Mouse (Mus musculus) hindbrain, embryonic 16.5 days (tissue): ENCODE data around the gene Tnp2. TPM values are rescaled to one million over a fixed set of nuclear protein-coding genes. Genes with fewer than 3 reads are reported as not detected.

Source experiments
- ATAC-seq: fragments of 200-750 bp; cut with Nextera tagmentation; 2 replicates; pipeline ENCODE4 v1.8.0; 2017; ENCODE audit warnings: moderate TSS enrichment, moderate library complexity
- H3K27ac ChIP-seq: fragments of 300-500 bp; sonication (generic); 2 replicates; pipeline ENCODE4 v1.5.1; 2014; ENCODE audit warnings: low read depth, mild to moderate bottlenecking, control low read depth, low read length, moderate library complexity
- H3K27me3 ChIP-seq: fragments of 300-500 bp; sonication (generic); replicated peaks from 2 replicates; pipeline ENCODE4 v1.6.1; 2014; ENCODE audit warnings: low read length; ENCODE audit not compliant: control insufficient read depth, insufficient read depth
- H3K36me3 ChIP-seq: fragments of 300-500 bp; sonication (generic); 2 replicates; pipeline ENCODE4 v1.6.1; 2014; ENCODE audit warnings: mild to moderate bottlenecking, low read length, moderate library complexity, mixed read lengths; ENCODE audit not compliant: control insufficient read depth, insufficient read depth
- H3K4me1 ChIP-seq: fragments of 300-500 bp; sonication (generic); 2 replicates; pipeline ENCODE4 v1.6.1; 2014; ENCODE audit warnings: low read depth, low read length; ENCODE audit not compliant: control insufficient read depth, insufficient read depth
- H3K4me2 ChIP-seq: fragments of 300-500 bp; sonication (generic); 2 replicates; pipeline ENCODE4 v1.6.1; 2014; ENCODE audit warnings: mild to moderate bottlenecking, low read length, control low read depth, moderate library complexity
- H3K4me3 ChIP-seq: fragments of 300-500 bp; sonication (generic); 2 replicates; pipeline ENCODE4 v1.5.1; 2014; ENCODE audit warnings: mild to moderate bottlenecking, low read length, control low read depth, moderate library complexity
- H3K9ac ChIP-seq: fragments of 300-500 bp; sonication (generic); 2 replicates; pipeline ENCODE4 v1.6.1; 2014; ENCODE audit warnings: low read depth, mild to moderate bottlenecking, control low read depth, low read length, moderate library complexity
- H3K9me3 ChIP-seq: fragments of 300-500 bp; sonication (generic); 2 replicates; pipeline ENCODE4 v1.6.1; 2014; ENCODE audit warnings: mild to moderate bottlenecking, low read length, moderate library complexity; ENCODE audit not compliant: control insufficient read depth
- WGBS: fragments of 180-500 bp; shearing (Covaris S2); extraction: QIAGEN DNeasy Blood & Tissue Kit; methylation state at CpG from one replicate; pipeline ENCODE4 v1.1.7; 2014; 5-methylcytosine and 5-hydroxymethylcytosine counted together
- polyA plus RNA-seq: library from polyadenylated mRNA; unstranded; fragments of >200 nt; fragmentation: Nextera tagmentation; extraction: Ambion mirVana; gene quantifications from 2 replicates; pipeline ENCODE4 v1.2.1, GENCODE M21; 2015

Tnp2 gene
- polyA plus RNA-seq, 1 experiment from 2014 or later = 0.30 TPM

DNA sequence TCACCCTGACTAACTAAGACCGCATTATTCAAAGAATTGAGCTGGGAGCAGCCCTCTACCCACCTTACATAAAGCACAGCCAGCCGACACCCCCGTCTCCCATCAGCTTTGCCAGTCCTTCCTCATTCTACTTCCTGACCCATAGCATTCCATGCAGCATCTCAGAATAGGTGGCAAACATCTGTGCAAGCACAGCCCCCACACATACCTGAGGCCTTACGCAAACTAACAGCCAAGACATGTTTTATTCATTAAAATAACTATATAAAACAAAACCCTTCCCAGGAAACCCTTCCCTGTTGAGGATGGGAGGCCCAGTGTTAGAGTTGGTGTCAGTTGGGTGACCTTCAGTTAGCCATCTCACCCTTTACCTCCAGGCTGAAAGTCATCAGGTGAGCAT, 37.4 kb upstream of the Tnp2 start:
- ATAC-seq = no peak
- WGBS = 89% methylated on average over 4 of the region's 4 CpGs
- Histone ChIP-seq H3K4me3 (no peak overlapping the region), H3K36me3 (no peaks in the 10 kb centered on the region), H3K27ac (no peak overlapping the region), H3K9me3 (no peaks in the 10 kb centered on the region; the same call in 1 of the 2 replicates), H3K27me3 (no peaks in the 10 kb centered on the region), H3K4me2 (no peak overlapping the region), H3K4me1 (no peaks in the 10 kb centered on the region), H3K9ac (no peak overlapping the region)

DNA sequence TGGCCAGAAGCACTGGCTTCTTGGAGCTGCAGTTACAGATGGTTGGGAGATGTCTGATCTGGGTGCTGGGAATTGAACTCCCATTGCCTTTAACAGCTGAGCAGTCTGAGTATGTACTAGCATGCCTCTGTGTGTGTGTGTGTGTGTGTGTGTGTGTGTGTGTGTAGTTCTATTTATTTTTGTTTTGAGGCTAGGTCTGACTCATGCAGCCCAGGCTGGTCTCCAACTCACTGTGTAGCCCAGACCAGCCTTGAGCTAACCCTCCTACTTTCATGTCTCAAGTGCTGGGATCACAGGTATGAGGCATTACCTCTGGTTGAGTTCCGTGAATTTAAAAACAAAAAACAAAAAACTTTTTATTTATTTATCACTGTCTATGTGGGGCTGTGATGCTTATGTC, 36.1 kb upstream of the Tnp2 start:
- no peak for ATAC-seq
- Histone ChIP-seq H3K27ac (no peak overlapping the region), H3K4me3 (no peak overlapping the region), H3K9me3 (no peaks in the 10 kb centered on the region; the same call in 1 of the 2 replicates), H3K27me3 (no peaks in the 10 kb centered on the region), H3K9ac (no peak overlapping the region), H3K4me2 (no peak overlapping the region), H3K4me1 (no peaks in the 10 kb centered on the region), H3K36me3 (no peaks in the 10 kb centered on the region)
- WGBS = 86% methylated on average over 1 of the region's 1 CpGs

DNA sequence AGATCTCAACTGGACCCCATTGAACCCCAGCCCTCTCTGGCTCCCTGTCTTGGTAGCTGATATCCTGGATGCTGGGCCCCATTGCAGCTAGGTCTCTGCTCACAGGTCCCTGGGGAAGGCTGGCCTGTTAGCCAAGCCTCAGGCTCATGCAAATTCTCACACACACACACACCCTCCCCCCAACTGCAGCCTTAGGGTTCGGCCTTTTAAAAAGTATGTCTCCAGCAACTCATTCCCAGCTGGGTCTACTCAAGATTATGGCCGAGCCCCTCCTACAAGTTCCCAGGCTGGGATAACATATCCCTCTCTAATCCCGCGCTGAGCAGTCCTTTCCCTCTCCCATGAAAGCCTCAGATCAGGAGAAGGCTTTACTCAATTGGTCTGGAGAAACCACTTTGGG, 32.9 kb upstream of the Tnp2 start:
- Histone ChIP-seq H3K4me2 (no peak overlapping the region), H3K9ac (no peak overlapping the region), H3K4me3 (no peak overlapping the region), H3K4me1 (no peaks in the 10 kb centered on the region), H3K36me3 (no peaks in the 10 kb centered on the region), H3K27ac (no peak overlapping the region), H3K27me3 (no peaks in the 10 kb centered on the region), H3K9me3 (no peaks in the 10 kb centered on the region; the same call in 1 of the 2 replicates)
- 73% methylated on average over 4 of the region's 4 CpGs for WGBS
- ATAC-seq = no peak

DNA sequence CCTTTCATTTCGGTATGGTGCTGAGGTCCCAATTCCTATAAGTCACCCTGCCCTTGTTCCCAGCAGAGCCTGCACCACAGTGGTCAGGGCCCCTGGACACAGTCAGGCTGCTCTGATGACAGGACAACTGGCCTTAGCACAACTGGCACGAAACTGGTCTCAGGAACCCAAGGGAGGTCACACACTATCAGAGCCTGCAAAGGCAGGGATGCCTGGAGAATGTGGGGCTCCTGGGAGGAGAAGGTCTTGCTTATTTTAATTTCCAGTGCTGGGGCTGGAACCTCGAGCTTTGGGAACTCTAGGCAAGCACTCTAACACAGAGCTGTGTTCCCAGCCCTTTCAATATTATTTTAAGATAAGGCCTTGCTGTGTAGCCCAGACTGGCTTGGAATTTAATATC, 31.5 kb upstream of the Tnp2 start:
- Histone ChIP-seq H3K27ac (no peak overlapping the region), H3K9me3 (no peaks in the 10 kb centered on the region; the same call in 1 of the 2 replicates), H3K4me1 (no peaks in the 10 kb centered on the region), H3K9ac (no peak overlapping the region), H3K27me3 (no peaks in the 10 kb centered on the region), H3K36me3 (no peaks in the 10 kb centered on the region), H3K4me3 (no peak overlapping the region), H3K4me2 (no peak overlapping the region)
- 71% methylated on average over 3 of the region's 3 CpGs for WGBS
- no peak for ATAC-seq

DNA sequence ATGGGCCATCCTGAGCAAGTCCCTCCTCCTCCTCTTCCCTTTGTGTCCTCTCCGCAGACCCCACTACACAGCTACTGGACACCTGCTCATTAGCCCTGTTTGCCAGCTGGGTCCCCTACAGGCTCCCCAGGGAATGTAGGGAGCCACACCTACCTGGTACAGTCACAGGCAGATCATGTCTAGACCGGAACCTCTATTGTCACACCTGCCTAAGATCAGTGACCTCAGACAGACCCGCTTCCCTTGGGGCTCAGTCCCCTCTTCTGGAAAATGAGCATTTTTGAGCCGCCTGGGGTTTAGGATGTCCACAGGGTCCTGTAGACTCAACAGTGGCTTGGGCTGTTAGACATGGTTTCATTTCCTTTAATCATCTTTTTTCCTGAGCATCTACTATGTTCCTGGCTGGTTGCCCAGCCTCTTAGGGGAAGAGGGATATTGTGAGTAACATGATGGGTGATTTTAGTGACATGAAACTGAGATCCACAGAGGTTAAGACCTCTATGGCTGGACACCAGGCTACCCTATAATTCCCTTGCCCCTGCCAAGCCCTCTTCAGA, 30.2 kb upstream of the Tnp2 start:
- no peaks in the 10 kb centered on the region for H3K36me3 ChIP-seq
- H3K4me2 ChIP-seq = no peak overlapping the region
- no peaks in the 10 kb centered on the region; the same call in 1 of the 2 replicates for H3K9me3 ChIP-seq
- no peak overlapping the region for H3K4me3 ChIP-seq
- H3K27me3 ChIP-seq = no peaks in the 10 kb centered on the region
- H3K9ac ChIP-seq = no peak overlapping the region
- no peaks in the 10 kb centered on the region for H3K4me1 ChIP-seq
- no peak overlapping the region for H3K27ac ChIP-seq
- ATAC-seq = no peak
- WGBS = 71% methylated on average over 4 of the region's 4 CpGs

DNA sequence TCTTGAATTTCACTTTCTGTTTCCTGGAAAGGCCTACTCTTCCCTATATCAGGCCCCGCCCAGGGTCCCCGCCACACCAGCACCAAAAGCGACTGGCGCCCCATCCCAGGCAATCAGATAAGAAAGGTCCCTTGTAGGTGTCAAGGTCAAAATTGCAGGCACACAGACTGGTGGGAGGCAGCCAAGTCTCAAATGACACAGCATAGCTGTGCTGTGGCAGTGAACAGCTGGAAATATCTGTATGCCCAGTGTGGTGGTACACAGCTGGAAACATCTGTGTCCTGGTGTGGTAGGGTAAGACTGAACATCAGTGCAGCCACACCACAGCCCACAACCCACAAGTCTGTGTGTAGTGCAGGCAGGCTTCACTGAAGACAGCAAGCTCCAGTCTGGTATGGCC, 26.4 kb upstream of the Tnp2 start:
- Histone ChIP-seq H3K4me2 (no peak overlapping the region), H3K27me3 (no peaks in the 10 kb centered on the region), H3K9me3 (no peaks in the 10 kb centered on the region), H3K36me3 (no peaks in the 10 kb centered on the region), H3K9ac (no peak overlapping the region), H3K4me3 (no peak overlapping the region), H3K4me1 (no peaks in the 10 kb centered on the region), H3K27ac (no peak overlapping the region)
- ATAC-seq = no peak
- whole genome bisulfite sequencing = 88% methylated on average over 4 of the region's 4 CpGs

DNA sequence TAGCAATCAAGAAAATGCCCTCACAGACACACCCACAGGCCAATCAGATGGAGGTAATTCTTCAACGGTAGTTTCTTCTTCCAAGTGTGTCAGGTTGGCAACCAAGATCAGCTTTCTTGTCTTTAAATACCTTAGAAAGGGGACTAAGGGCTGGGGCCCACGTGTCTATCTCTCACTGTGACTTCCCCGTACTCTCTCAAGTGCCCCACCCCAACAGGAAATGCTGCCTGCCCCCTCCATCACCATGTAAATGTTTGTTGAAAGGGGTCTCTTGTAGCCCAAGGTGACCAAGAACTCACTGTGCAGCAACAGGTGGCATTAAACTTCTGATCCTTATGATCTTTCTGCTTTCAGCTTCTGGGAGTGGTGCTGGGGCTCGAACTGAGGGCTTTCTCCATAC, 25.3 kb upstream of the Tnp2 start:
- no peaks in the 10 kb centered on the region for H3K36me3 ChIP-seq
- no peak for ATAC-seq
- H3K9me3 ChIP-seq = no peaks in the 10 kb centered on the region
- 75% methylated on average over 4 of the region's 4 CpGs for WGBS
- H3K27ac ChIP-seq = no peak overlapping the region
- no peak overlapping the region for H3K4me3 ChIP-seq
- no peak overlapping the region for H3K9ac ChIP-seq
- H3K4me2 ChIP-seq = no peak overlapping the region
- H3K4me1 ChIP-seq = no peaks in the 10 kb centered on the region
- no peaks in the 10 kb centered on the region for H3K27me3 ChIP-seq

DNA sequence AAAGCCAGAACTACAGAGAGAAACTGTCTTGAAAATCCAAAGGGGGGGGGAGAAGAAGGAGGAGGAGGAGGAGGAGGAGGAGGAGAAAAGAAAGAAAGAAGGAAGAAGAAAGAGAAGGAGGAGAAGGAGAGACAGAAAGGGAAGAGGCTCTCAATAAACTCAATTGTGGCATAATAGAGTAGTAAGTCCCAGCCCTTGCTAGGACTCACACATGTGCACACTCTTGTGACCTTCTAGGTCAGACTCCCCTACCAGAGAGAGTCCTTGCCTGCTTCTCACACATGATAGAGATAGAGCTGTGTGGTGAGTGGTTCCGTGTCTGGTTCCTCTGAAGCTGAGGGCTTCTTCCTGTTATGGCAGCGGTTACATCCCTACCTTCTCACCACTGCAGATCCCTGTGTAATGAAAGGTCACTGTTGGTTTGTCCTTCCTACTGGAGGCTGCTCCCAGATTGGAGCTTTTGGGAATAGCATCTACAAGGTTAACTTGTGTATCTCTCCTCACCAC, 24.5 kb upstream of the Tnp2 start, which contains the start of gene Gm11172:
Gene Gm11172 (plus strand): TSS at position 51 of the 507 bp plus-strand sequence.
- Histone ChIP-seq H3K36me3 (no peaks in the 10 kb centered on the region), H3K4me2 (no peak within 1 kb of the TSS), H3K27ac (no peak within 1 kb of the TSS), H3K4me3 (no peak within 1 kb of the TSS), H3K27me3 (no peaks in the 10 kb centered on the region), H3K4me1 (no peaks in the 10 kb centered on the region), H3K9me3 (no peaks in the 10 kb centered on the region), H3K9ac (no peak within 1 kb of the TSS)
- WGBS = 91% methylated on average over 2 of the region's 2 CpGs
- ATAC-seq = no peak

DNA sequence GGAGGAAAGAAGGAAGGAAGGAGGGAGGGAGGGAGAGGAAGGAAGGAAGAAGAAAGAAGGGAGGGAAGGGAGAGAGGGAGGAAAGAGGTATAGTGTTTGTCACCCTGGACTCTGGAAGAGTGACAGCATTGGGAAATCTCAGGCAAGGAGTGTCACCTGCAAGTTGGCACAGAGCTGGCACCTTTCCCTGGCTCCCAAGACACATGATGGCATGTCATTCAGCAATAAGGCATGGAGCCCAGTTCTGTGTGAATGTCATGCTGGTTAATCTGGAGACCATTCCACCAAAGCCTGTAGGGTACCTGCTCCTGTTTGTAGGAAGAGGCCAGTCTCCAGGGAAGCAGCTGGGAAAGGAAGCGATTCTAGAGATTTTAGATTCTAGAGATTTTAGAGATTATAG, 21.9 kb upstream of the Tnp2 start:
- Histone ChIP-seq H3K27ac (no peak overlapping the region), H3K4me2 (no peak overlapping the region), H3K4me1 (no peaks in the 10 kb centered on the region), H3K9ac (no peak overlapping the region), H3K4me3 (no peak overlapping the region), H3K9me3 (no peaks in the 10 kb centered on the region), H3K36me3 (no peaks in the 10 kb centered on the region), H3K27me3 (no peaks in the 10 kb centered on the region)
- WGBS = 89% methylated on average over 1 of the region's 1 CpGs
- no peak for ATAC-seq
